Mouse (Mus musculus): ENCODE measurements around the gene Casp7.
"Not testable (repeated sequence)": the region's sequence is repeated elsewhere in the genome, so short reads cannot be mapped to it uniquely, and the experiment has no call there.

DNA sequence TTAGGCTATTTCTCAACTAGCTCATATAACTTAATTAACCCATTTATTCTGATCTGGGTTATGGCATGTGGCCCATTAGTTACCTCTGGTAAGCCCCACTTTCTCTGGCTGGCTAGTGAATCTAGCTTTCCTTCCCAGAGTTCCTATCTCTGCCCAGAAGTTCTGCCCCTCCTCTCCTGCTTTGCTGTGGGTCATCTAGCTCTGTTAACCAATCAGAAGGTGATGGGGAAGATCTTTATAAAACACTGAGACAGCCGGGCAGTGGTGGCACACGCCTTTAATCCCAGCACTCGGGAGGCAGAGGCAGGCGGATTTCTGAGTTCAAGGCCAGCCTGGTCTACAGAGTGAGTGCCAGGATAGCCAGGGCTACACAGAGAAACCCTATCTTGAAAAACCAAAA lies 13.0 kb downstream of the Casp7 start:
- not testable (repeated sequence) for TF ChIP-seq CTCF (IDR thresholded peaks at IDR 0.05; ENCODE audit: extremely low read depth, insufficient read depth, insufficient read length, insufficient replicate concordance); POLR2A (IDR thresholded peaks at IDR 0.05; ENCODE audit: low read depth, low read length)
